Mouse (Mus musculus) brain, adult 2 months (tissue): ENCODE measurements at regions not wholly inside any gene's neighbourhood (a gene's known extent, or its start where the extent isn't known, plus 50 kb on each side); places are given as distances from the start of the nearest gene placed in this dataset.
"Not testable (repeated sequence)": the region's sequence is repeated elsewhere in the genome, so short reads cannot be mapped to it uniquely, and the experiment has no call there.

Source experiments
- DNase-seq: peaks from one replicate; pipeline ENCODE4 v3.0.0; 2011; ENCODE audit warnings: low read depth, low spot score

DNA sequence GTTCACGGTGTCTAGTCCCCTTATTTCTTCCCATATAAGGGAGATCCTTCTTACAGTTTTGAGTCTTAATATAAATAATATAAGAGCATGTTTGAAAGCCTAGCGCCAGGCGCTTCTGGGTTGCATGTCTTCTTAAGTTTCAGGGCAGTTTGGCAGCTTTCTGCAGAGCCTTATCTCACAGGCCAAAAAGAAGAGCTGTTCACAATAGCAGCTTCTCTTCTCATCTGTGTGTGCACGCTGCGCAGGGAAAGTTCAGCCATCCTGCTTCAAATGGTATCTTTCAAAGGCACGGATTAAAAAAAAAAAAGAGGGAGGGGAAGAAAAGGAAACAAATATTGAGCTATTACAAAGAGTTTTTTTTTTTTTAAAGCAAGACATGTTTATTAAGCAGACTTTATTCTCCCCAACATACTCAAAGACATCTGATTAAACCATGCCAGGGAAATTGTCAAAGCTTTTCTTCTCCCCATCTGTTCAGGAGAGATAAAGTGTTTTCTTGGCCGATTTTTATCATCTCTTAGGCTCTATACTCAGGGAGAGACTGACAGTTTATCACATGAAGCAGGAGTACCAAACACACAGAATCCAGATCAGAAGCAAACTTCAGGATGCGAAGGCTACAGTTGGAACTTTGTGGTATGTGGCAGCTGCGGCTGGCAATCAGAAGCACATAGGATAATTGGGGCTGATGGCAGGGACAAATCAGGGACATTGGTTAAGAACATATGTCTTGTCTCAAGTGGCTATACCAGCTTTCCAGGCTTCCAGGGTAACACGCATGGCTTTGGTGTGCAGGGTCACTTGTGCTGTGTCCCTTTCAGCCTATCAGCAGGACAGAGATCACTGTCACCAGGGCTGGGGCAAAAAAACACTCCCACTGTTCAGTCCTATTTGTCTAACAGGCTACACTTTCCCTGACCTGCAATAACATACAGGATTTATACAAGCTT is 206.9 kb upstream of the Pfkp start:
- peak; percentile 7 for DNase-seq

DNA sequence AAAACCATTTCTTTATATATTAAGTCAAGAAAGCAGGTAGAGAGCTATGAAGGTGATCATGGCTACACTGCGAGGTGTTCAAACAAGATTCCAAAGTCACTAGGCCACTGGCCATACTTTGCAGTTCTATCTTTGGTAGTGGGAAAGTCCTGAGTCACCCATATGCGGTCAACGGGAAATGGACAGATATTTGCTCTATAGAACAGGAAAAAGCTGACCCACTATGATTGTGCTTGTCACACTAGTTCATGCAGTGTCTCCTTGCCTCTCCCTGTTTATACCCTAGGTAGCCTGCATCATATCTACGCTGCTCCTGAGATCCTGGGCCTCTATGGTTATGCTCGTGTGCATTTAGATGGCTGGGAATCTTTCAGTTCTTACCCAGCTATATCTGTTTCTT is 188.9 kb upstream of the Pfkp start:
- no peak for DNase-seq

DNA sequence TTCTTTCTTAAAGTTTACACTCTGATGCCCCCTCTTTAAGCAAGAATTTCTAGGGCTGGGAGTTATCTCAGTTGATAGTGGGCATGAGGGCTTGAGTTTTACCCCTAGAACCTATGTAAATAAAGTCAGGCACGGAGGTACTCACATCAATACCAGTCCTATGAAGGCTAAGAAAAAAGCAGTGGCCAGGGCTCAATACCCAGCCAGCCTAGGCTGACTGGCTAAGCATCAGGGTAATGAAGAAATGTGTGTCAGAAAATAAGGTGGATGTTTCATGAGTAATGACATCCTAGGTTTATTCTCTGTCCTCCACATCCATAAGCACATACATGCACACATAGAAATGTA is 188.5 kb upstream of the Pfkp start:
- no peak for DNase-seq

DNA sequence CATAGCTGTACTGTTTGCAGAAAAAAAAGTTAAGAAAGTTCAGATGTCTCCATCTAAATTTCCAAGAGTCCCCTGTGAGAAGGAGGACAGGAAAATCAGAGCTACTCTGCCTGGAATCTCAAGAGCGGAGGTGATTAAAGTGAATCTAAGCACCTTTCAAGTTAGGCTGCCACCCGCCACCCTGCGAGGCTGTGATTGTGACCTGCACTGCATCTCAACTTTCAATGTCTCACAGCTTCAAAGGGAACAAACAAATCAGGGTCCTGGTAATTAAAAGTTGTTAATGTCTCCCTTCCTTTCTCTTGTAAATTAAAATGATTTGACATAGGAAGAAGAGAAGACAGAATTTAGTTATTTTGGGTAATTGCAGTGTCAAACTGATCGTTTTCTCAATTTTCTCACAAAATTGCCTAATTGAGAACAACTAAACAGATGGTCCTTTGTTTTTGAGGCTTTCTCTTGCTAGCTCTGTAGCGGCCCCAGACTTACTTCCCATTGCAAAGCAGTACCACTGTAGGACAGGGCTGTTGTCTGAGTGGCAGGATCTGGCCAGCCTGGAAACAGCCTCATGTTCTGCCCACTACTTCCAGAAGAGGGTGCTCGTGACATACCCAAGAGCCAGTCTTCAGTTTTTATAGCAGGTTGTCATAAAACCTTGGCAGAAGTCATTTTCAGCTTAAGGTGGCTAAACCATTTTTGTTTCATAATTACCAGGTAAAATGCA is 187.9 kb upstream of the Pfkp start:
- peak; percentile 75 for DNase-seq

DNA sequence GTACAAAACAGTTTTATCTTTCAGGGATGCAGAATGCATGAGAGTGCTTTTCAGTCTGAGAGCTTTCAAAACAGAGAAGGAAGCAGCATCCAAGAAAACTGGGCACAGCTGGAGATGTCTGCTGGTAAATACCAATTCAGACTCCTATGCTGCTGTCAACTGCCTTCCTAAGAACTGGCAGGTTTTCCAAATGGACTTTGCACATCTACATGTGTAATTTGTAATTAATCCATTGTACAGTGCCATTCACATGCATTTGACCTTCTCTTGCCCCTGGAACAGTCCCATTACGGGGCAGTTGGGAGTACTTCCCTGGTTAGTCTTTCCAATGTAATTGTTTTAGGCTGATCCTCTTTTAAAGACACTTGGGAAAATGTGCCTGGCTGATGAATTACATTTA is 181.3 kb upstream of the Pfkp start:
- peak; percentile 10 for DNase-seq

DNA sequence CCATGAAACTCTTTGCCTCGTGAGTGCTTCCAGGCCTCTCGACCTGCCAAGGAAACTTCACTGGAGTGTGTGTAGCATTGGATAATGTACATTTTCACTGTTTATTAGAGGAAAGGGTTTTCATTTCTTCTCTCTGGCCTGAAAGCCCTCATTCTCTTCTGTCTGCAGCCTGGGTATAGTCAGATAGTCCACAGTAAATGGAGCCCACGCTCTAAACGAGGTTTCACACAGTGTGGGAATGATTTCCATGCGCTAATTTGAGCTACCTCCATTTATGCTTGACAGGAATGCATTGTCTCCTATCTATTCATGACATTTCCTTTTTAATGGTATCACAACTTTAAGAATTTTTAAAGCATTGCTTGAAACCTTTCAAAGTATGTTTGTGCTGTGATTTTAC is 180.8 kb upstream of the Pfkp start:
- peak; percentile 5 for DNase-seq

DNA sequence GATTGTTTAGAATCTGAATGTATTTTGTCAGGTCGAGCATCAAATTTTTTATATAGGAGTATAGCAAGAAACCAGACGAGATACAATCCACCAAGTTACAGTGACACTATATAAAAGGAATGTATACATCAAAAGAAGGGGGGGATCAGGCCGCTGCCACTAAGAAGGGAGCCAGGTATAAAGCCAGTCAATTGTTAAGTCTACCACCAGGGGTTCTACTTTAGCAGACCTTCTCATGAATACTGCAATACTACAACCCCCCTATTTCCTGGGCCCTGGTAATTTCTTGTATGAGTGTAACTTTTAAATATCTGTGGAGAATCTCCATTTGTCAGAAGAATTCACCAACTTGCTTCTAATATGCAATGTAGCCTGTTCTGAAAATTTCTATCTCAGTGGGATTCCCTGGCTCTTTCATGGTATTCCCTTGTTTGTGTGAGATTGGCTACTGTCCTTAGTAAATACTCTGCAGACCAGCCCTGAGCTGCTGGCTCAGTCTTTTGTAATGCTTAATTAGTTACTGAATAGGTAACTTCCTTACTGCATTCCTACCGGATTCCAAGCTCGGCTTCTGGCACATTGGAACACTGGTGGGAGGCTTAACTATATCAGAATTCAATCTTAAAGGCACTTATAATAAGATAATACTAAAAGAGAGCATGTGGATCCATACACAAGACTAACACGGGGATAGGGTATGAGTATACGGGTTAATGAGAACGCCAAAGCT is 180.2 kb upstream of the Pfkp start:
- not testable (repeated sequence) for DNase-seq

DNA sequence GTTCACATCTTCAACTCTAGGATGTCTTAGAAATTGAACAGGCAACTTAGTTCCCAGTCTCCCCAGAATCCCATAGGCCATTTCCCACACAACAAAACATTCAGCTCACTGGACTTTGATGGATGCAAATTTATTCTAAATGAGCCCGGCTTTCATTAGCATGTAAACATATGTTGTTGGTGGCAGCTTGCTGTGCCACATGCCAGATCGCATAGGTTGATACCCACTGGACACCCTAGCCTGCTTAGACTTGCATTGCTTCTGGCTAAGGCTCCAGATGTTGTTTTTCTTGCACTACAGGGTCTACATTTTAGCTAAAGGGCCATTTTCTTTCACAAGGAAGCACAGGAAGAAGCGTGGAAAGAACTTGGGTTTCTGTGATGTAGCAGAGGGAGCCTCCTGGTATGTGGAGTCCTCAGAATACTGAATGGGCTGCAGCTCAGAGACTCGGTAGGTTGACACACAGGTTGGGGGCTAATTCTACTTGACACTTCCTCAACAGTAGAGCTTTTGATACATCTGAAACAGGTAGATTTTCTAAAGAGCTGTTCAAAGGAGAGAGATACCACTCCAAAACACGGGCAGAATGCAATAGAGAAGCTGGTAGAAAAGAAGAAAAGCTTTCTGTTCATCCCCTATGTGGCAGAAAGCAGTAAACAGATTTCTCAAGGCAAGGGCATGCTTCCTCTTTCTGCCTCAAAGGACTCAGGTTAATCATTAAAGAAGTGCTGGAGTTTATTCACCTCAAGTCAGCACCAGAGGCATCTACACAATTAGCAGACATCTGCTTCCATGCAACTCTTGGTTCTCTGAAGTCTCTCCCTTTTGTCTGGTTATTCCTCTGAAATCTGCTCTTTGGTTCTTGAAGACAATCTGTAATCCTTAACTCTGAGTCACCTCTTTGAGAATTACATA is 153.9 kb upstream of the Pfkp start:
- no peak for DNase-seq

DNA sequence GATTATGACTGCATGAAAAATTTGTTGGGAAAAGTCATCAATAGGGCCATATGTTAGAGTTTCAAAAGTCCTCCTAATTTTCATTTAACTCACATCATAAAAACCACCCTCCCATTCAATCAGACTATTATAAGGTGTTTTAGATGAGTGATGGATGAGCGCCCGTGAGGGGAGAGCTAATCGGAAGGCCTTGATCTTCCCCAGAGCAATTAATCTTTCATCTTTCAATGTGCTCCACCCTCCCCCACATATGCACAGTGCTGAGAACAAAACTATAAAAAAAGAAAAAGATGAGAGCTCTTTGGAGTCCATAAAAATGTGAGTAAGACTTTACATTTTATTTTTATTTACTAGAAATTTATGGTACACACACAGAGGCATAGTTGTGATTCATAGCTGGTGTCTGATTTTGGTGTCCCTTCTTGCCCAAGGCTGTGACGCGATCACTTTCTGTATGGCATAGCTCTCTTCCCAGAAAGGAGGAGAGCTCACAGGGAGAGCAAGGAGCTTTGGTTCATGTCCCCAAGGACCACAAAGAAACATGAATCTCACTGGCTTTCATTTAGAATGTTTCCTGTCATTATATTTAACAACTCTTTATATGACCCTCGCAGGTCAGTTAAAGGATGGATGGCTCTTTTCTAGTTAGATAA is 119.5 kb upstream of the Pfkp start:
- DNase-seq: no peak

DNA sequence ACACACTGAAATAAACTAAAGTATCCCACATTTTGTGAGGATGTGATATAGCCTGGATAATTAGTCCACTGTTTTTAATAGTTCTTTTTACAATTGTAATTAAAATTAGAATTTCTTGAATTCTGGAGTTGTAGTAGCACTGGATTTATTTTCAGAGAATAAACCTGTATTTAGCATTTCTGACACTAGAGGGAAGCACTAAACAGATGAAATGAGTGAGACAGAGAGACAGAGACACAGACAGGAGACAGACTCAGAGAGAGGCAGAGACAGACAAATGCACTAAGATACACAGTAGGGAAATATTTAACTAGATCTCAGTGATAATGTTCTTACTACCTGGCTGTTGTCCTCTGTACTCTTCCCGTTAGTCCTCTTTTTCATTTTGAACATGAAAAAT is 108.6 kb upstream of the Pfkp start:
- peak; percentile 42 for DNase-seq

DNA sequence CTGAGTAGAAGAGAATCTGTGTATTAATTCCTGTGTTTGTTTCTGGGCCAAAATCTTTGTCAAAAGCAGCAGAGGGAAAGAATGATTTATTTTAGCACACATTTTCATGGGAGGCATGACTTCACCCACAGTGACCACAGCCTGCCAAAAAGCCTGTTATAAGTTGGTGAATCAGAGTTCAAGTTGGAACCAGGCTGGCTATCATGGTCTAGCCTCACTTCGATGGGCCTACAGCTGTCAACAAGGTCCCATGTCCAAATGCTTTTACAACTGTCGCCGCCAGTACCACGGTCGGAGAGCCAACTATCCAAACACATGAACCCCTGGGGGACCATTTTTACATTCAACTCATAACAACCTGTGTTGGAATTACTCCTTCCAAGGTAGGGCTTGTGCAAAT is 103.0 kb upstream of the Pfkp start:
- DNase-seq: no peak

DNA sequence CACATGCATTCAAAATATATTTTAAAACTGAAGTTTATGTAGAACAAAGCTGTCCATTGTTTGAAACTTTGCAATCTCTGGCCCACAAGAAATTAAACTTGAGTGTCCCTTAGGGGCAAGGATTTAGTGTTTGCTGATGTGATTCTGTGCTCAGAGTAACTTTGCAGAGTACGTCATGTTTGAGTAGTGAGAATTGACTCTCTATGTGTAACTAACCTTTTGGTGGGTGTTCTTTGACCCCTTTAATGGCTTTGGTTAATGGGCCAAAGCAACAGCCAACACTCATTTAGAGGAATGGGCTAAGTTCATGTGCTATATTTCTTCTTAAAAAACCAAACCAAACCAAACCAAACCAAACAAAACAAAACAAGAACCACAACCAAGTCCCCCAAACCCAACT is 102.6 kb upstream of the Pfkp start:
- no peak for DNase-seq

DNA sequence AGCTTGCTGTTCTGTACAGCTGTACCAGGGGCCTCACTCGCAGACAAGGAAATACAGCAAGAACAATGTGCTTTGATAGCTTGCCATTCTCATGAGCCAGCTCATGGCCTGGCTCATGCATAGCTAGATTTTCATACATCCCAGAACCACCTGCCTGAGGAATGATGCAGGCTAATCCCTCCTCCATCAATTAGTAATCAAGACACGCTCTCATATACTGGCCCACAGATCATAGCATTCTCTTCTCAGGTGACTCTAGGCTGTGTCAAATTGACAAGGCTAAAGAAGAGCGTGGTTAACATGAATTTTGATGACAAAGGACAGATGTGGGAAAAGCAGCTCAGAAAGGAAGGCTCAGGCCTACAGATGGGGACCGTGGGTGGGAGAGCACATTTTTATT is 93.3 kb upstream of the Pfkp start:
- peak; percentile 6 for DNase-seq

DNA sequence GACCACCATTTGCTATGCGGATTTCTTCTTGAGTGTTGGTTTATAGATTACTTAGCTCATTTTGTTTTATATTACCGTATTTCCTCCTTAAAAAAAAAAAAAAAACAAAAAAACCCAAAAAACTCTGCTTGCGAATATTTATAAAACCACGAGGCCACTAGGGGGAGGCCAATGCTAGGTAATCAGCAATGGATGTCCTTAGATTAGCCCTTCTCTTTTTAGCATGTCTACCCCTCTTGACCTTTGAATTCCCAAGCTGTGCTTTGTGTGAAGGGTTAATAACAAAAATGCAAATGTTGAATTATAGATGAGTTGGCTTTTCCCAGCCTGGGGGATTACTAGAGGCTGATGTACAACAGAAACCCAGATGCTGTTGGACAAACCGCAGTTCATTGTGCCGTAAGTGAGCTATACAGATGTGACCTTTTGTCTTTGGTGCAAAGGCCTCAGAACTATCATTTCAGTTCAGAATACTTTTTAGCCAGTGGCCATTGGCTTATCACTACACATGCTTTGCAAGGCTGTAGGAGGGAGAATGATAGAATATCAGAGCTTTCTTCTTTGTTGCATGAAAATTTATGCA is 88.5 kb upstream of the Pfkp start:
- peak; percentile 25 for DNase-seq
